Mouse (Mus musculus) MEL (cell line): Measurements from ENCODE around the gene Col4a3. TPM values are rescaled to one million over a fixed set of nuclear protein-coding genes. Genes with fewer than 3 reads are reported as not detected.

Experiments
- DNase-seq: peaks from one replicate; pipeline ENCODE4 v3.0.0; 2011; ENCODE audit warnings: low read depth, low spot score
- H3K27ac ChIP-seq: 2 replicates; pipeline ENCODE4 v1.5.1; 2012; ENCODE audit warnings: low read depth, mild to moderate bottlenecking, control low read depth, low read length, moderate library complexity; ENCODE audit not compliant: control insufficient read depth
- H3K27me3 ChIP-seq, 2 experiments: fragments of 150-350 bp in 1 of 2; sonication (generic) in 1 of 2; 2 replicates each; pipeline ENCODE4 v1.6.1; 2012; ENCODE audit warnings: low read length in 2 of 2, mild to moderate bottlenecking in 2 of 2, improper control_type of control experiment in 1 of 2, moderate library complexity in 1 of 2; ENCODE audit not compliant: insufficient read depth in 2 of 2, control insufficient read depth in 1 of 2
- H3K36me3 ChIP-seq, 2 experiments: 2 replicates each; pipeline ENCODE4 v1.6.1; 2012 to 2014; ENCODE audit warnings: low read length in 2 of 2, improper control_type of control experiment in 1 of 2, inconsistent platforms in 1 of 2, mild to moderate bottlenecking in 1 of 2; ENCODE audit not compliant: insufficient read depth in 2 of 2, control insufficient read depth in 1 of 2
- H3K4me1 ChIP-seq, 2 experiments: fragments of 150-350 bp in 1 of 2; sonication (generic) in 1 of 2; 2 replicates each; pipeline ENCODE4 v1.6.1; 2012; ENCODE audit warnings: low read length in 2 of 2, improper control_type of control experiment in 1 of 2, mild to moderate bottlenecking in 1 of 2; ENCODE audit not compliant: insufficient read depth in 2 of 2, control insufficient read depth in 1 of 2
- H3K4me3 ChIP-seq, 2 experiments: fragments of 150-350 bp in 1 of 2; sonication (generic) in 1 of 2; 2 replicates each; pipeline ENCODE4 v1.5.1; 2012; ENCODE audit warnings: low read depth in 2 of 2, low read length in 2 of 2, mild to moderate bottlenecking in 2 of 2, moderate library complexity in 2 of 2, control low read depth in 1 of 2, improper control_type of control experiment in 1 of 2; ENCODE audit not compliant: control insufficient read depth in 1 of 2, insufficient read depth in 1 of 2
- H3K79me2 ChIP-seq: 2 replicates; pipeline ENCODE4 v1.6.1; 2012; ENCODE audit warnings: mild to moderate bottlenecking, low read length, moderate library complexity; ENCODE audit not compliant: control insufficient read depth, poor library complexity, insufficient read depth
- H3K9ac ChIP-seq: 2 replicates; pipeline ENCODE4 v1.6.1; 2012; ENCODE audit warnings: low read depth, mild to moderate bottlenecking, control low read depth, low read length, moderate library complexity; ENCODE audit not compliant: control insufficient read depth, poor library complexity, severe bottlenecking
- H3K9me3 ChIP-seq: fragments of 150-350 bp; sonication (generic); replicated peaks from 2 replicates; pipeline ENCODE4 v1.6.1; 2012; ENCODE audit warnings: mild to moderate bottlenecking, low read length, improper control_type of control experiment, moderate library complexity; ENCODE audit not compliant: insufficient read depth
- CHD1 ChIP-seq: IDR thresholded peaks from 2 replicates; pipeline ENCODE4 v1.6.1; 2012; ENCODE audit warnings: low read depth, mild to moderate bottlenecking, inconsistent platforms, low read length, improper control_type of control experiment
- CTCF ChIP-seq, 3 experiments: IDR thresholded peaks in 2 of 3; conservative IDR thresholded peaks in 1 of 3; 2 replicates each; pipeline ENCODE4 v1.5.1; 2011 to 2012; ENCODE audit warnings: low read length in 3 of 3, low read depth in 2 of 3, mild to moderate bottlenecking in 2 of 3, improper control_type of control experiment in 1 of 3, inconsistent platforms in 1 of 3, mixed read lengths in 1 of 3, moderate library complexity in 1 of 3; ENCODE audit not compliant: control insufficient read depth in 1 of 3, insufficient read depth in 1 of 3, poor library complexity in 1 of 3, severe bottlenecking in 1 of 3
- EP300 ChIP-seq, 2 experiments: IDR thresholded peaks; 2 replicates each; pipeline ENCODE4 v1.6.1; 2011; ENCODE audit warnings: improper control_type of control experiment in 2 of 2, low read length in 2 of 2, low read depth in 1 of 2, mild to moderate bottlenecking in 1 of 2
- GATA1 ChIP-seq: IDR thresholded peaks from 2 replicates; pipeline ENCODE4 v1.6.1; 2011; ENCODE audit warnings: low read depth, low read length, improper control_type of control experiment
- HCFC1 ChIP-seq: IDR thresholded peaks from 2 replicates; pipeline ENCODE4 v1.6.1; 2012; ENCODE audit warnings: low read depth, mild to moderate bottlenecking, inconsistent platforms, low read length, improper control_type of control experiment, moderate library complexity
- KAT2A ChIP-seq: conservative IDR thresholded peaks from 2 replicates; pipeline ENCODE4 v1.6.1; 2012; ENCODE audit warnings: low read depth, low read length, improper control_type of control experiment, inconsistent platforms
- MAFK ChIP-seq: IDR thresholded peaks from 2 replicates; pipeline ENCODE4 v1.6.1; 2011; ENCODE audit warnings: low read depth, mild to moderate bottlenecking, low read length, improper control_type of control experiment, borderline replicate concordance
- MAZ ChIP-seq: IDR thresholded peaks from 2 replicates; pipeline ENCODE4 v1.6.1; 2012; ENCODE audit warnings: low read depth, mild to moderate bottlenecking, inconsistent platforms, low read length, improper control_type of control experiment
- MEF2A ChIP-seq: IDR thresholded peaks from 2 replicates; pipeline ENCODE4 v1.6.1; 2014; ENCODE audit warnings: low read depth, mild to moderate bottlenecking, inconsistent platforms, low read length, improper control_type of control experiment; ENCODE audit not compliant: poor library complexity, insufficient replicate concordance, severe bottlenecking; ENCODE audit errors: extremely low read depth
- MXI1 ChIP-seq: IDR thresholded peaks from 2 replicates; pipeline ENCODE4 v1.6.1; 2011; ENCODE audit warnings: mild to moderate bottlenecking, low read depth, low read length, improper control_type of control experiment
- MYB ChIP-seq: IDR thresholded peaks from 2 replicates; pipeline ENCODE4 v1.6.1; 2011; ENCODE audit warnings: mild to moderate bottlenecking, low read depth, low read length, improper control_type of control experiment
- MYC ChIP-seq: IDR thresholded peaks from 2 replicates; pipeline ENCODE4 v1.6.1; 2011; ENCODE audit warnings: low read depth, mild to moderate bottlenecking, low read length, improper control_type of control experiment, moderate library complexity
- NELFE ChIP-seq: IDR thresholded peaks from 2 replicates; pipeline ENCODE4 v1.6.1; 2011; ENCODE audit warnings: low read depth, low read length, improper control_type of control experiment
- POLR2A ChIP-seq, 2 experiments: IDR thresholded peaks; 2 replicates each; pipeline ENCODE4 v1.6.1; 2011 to 2012; ENCODE audit warnings: low read length in 2 of 2, mild to moderate bottlenecking in 2 of 2, control low read depth in 1 of 2, improper control_type of control experiment in 1 of 2, low read depth in 1 of 2, moderate library complexity in 1 of 2; ENCODE audit not compliant: control insufficient read depth in 1 of 2, insufficient read depth in 1 of 2, poor library complexity in 1 of 2
- POLR2AphosphoS2 ChIP-seq: IDR thresholded peaks from 2 replicates; pipeline ENCODE4 v1.6.1; 2011; ENCODE audit warnings: low read length, improper control_type of control experiment
- POLR2AphosphoS5 ChIP-seq: IDR thresholded peaks from 2 replicates; pipeline ENCODE4 v1.6.1; 2012; ENCODE audit warnings: low read depth, borderline replicate concordance, mild to moderate bottlenecking, inconsistent platforms, low read length, moderate library complexity, mixed read lengths
- SMC3 ChIP-seq: IDR thresholded peaks from 2 replicates; pipeline ENCODE4 v1.6.1; 2011; ENCODE audit warnings: low read depth, low read length, improper control_type of control experiment
- UBTF ChIP-seq: IDR thresholded peaks from 2 replicates; pipeline ENCODE4 v1.6.1; 2012; ENCODE audit warnings: low read depth, mild to moderate bottlenecking, inconsistent platforms, low read length, improper control_type of control experiment, moderate library complexity, borderline replicate concordance; ENCODE audit not compliant: insufficient read depth
- USF2 ChIP-seq, 2 experiments: IDR thresholded peaks; 2 replicates each; pipeline ENCODE4 v1.6.1; 2011 to 2012; ENCODE audit warnings: improper control_type of control experiment in 2 of 2, low read length in 2 of 2, borderline replicate concordance in 1 of 2, inconsistent platforms in 1 of 2, low read depth in 1 of 2, mild to moderate bottlenecking in 1 of 2; ENCODE audit not compliant: insufficient read depth in 1 of 2
- ZC3H11A ChIP-seq: IDR thresholded peaks from 2 replicates; pipeline ENCODE4 v1.6.1; 2012; ENCODE audit warnings: low read depth, mild to moderate bottlenecking, inconsistent platforms, low read length, improper control_type of control experiment
- ZKSCAN1 ChIP-seq: IDR thresholded peaks from 2 replicates; pipeline ENCODE4 v1.6.1; 2012; ENCODE audit warnings: low read depth, mild to moderate bottlenecking, inconsistent platforms, low read length, improper control_type of control experiment, moderate library complexity
- ZNF384 ChIP-seq: IDR thresholded peaks from 2 replicates; pipeline ENCODE4 v1.6.1; 2012; ENCODE audit warnings: low read depth, mild to moderate bottlenecking, inconsistent platforms, low read length, improper control_type of control experiment
- polyA plus RNA-seq, 2 experiments: library from polyadenylated mRNA; stranded (reverse) in 1 of 2; unstranded in 1 of 2; fragments of >175 nt in 1 of 2; fragments of >200 nt in 1 of 2; gene quantifications; 2 replicates each; pipeline versions ENCODE4 v1.2.1 to v1.2.4; 2012; ENCODE audit warnings: low replicate concordance in 2 of 2, low read depth in 1 of 2; ENCODE audit not compliant: insufficient read length in 2 of 2, insufficient read depth in 1 of 2, missing spikeins in 1 of 2
- total RNA-seq: library from RNA; depleted of rRNA; stranded (reverse); fragments of 300-350 nt; gene quantifications from 2 replicates; pipeline ENCODE4 v1.2.3, GENCODE M21; 2012

Gene Col4a3
- total and polyA plus RNA-seq, 3 experiments, result 0.19 to 0.47 TPM; not detected in 1

DNA sequence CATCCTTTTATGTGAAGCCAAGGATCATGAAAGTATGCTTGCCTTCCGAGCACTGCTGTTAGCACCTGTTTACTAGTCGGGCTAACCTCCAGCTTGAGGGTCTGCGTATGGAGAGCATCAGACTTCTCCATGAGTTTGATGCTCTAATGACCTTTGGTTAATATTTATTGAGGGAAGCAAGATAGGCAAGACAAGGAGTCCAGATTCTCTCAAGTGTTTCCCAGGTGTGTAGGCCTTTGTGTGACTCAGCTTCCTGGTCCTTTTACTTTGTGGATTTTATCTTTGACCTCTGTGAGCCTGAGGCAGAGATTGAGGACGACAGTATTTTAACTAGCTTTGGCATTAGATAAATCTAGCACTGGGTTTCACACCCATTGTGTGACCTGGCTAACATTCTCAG, 179.9 kb downstream of the Col4a3 start:
- H3K27me3 ChIP-seq, result no peaks in the 10 kb centered on the region
- H3K4me1 ChIP-seq, result peaks cover 0 to 8% of the 10 kb centered on the region in 2 experiments; a peak in 1 of 4 replicates
- H3K27ac ChIP-seq, result no peak overlapping the region
- H3K79me2 ChIP-seq, result no peaks in the 10 kb centered on the region; the same call in 1 of the 2 replicates
- H3K36me3 ChIP-seq, result peaks cover 0 to 8% of the 10 kb centered on the region in 2 experiments; a peak in 2 of 4 replicates
- no peak for TF ChIP-seq ZC3H11A
- TF ChIP-seq MYC, result no peak
- no peak for TF ChIP-seq HCFC1
- no peak for TF ChIP-seq CTCF (IDR thresholded peaks at IDR 0.05 in 2 of 3, conservative IDR thresholded peaks at IDR 0.05 in 1 of 3; ENCODE audit: control insufficient read depth in 1 of 3, insufficient read depth in 1 of 3, low read depth in 2 of 3, low read length in 3 of 3, poor library complexity in 1 of 3, severe bottlenecking in 1 of 3)
- TF ChIP-seq POLR2AphosphoS5, result no peak
- no peak for TF ChIP-seq ZKSCAN1
- TF ChIP-seq ZNF384, result no peak
- TF ChIP-seq MAFK, result no peak
- TF ChIP-seq POLR2A (IDR thresholded peaks at IDR 0.05; ENCODE audit: control insufficient read depth in 1 of 2, insufficient read depth in 1 of 2, low read depth in 1 of 2, low read length in 2 of 2, poor library complexity in 1 of 2), result no peak
- no peak for TF ChIP-seq SMC3
- DNase-seq, result no peak
- H3K9me3 ChIP-seq, result no peaks in the 10 kb centered on the region
- no peak overlapping the region for H3K4me3 ChIP-seq
- no peak overlapping the region for H3K9ac ChIP-seq

DNA sequence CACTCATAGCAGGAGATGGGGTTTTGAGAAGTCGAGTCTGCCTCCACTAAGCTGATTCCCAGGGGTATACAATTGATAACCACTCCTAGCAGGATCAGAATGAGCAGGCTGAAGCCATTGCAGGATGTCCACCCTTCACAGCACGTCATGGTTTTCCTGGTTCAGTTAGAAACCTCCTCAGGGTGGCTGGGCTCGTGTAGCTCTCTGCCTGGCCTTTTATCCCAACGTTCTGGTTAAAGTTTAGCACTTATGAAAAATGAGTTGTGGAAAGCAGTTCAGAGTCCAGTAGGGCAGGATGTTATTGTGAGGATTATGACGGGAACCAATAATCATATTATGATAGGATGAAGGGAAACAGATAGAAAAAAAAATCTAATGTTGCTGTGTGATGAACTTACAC, 181.5 kb downstream of the Col4a3 start, which contains the start of gene Tm4sf20:
Gene Tm4sf20, minus strand, starts transcription at position 193 of the 400 bp plus-strand sequence.
- no peaks in the 10 kb centered on the region for H3K9me3 ChIP-seq
- TF ChIP-seq POLR2AphosphoS5 (no peak), MEF2A (no peak), MAZ (no peak), MAFK (no peak), MXI1 (no peak), EP300 (IDR thresholded peaks at IDR 0.05; ENCODE audit: low read depth in 1 of 2, low read length in 2 of 2) (no peak), SMC3 (no peak), USF2 (IDR thresholded peaks at IDR 0.05; ENCODE audit: borderline replicate concordance in 1 of 2, insufficient read depth in 1 of 2, low read depth in 1 of 2, low read length in 2 of 2) (no peak), MYB (no peak), UBTF (no peak), KAT2A (no peak), GATA1 (no peak), NELFE (no peak), CHD1 (no peak), POLR2AphosphoS2 (no peak)

More for the DNA sequence above, 181.5 kb downstream of the Col4a3 start, which contains the start of gene Tm4sf20:
- DNase-seq, result no peak
- Histone ChIP-seq H3K27me3 (no peaks in the 10 kb centered on the region), H3K9ac (no peak within 1 kb of the TSS), H3K36me3 (peaks cover 0 to 9% of the 10 kb centered on the region in 2 experiments; a peak in 2 of 4 replicates), H3K27ac (no peak within 1 kb of the TSS), H3K4me1 (peaks cover 0 to 8% of the 10 kb centered on the region in 2 experiments; a peak in 1 of 4 replicates), H3K79me2 (no peaks in the 10 kb centered on the region; the same call in 1 of the 2 replicates), H3K4me3 (no peak within 1 kb of the TSS)
